Mouse (Mus musculus) hindbrain, embryonic 13.5 days (tissue): ENCODE data around the gene Gins2. TPM values are rescaled to one million over a fixed set of nuclear protein-coding genes. Genes with fewer than 3 reads are reported as not detected.

Experiments used
- microRNA-seq: library from miRNA; unstranded; fragments of <30 nt; microRNA quantifications from one replicate; pipeline ENCODE4, GENCODE M21; 2016
- polyA plus RNA-seq: library from polyadenylated mRNA; unstranded; fragments of >200 nt; fragmentation: Nextera tagmentation; extraction: Ambion mirVana; gene quantifications from 2 replicates; pipeline ENCODE4 v1.2.1, GENCODE M21; 2015

The Gins2 gene
- polyA plus RNA-seq, 1 experiment from 2014 or later, result 23.1 TPM

Small RNAs within 50 kb of the gene (microRNA-seq; reads per million reads assigned to microRNA genes)
- gene Mir7687, result not detected

Other genes with a start within 250 kb of the Gins2 start
- gene 1190005I06Rik, start 58.3 kb upstream of the Gins2 start, polyA plus RNA-seq, result 8.9 and 11.0 TPM in 2 replicates
- gene Gm27021, start 78.8 kb upstream of the Gins2 start, polyA plus RNA-seq, result 5.2 and 6.0 TPM in 2 replicates
- 1,116 and 1,159 TPM in 2 replicates for gene Cox4i1, start 78.9 kb upstream of the Gins2 start, polyA plus RNA-seq
- 135 and 150 TPM in 2 replicates for gene Emc8, start 79.3 kb upstream of the Gins2 start, polyA plus RNA-seq
- 4.2 and 5.9 TPM in 2 replicates for gene Irf8, start 147.1 kb upstream of the Gins2 start, polyA plus RNA-seq